Mouse (Mus musculus) spleen, adult 2 months (tissue): Measurements from ENCODE around the gene Trpm7.

Source experiments
- CTCF ChIP-seq: fragments of 200-500 bp; IDR thresholded peaks from 2 replicates; pipeline ENCODE4 v1.5.1; 2011; ENCODE audit warnings: mild to moderate bottlenecking, inconsistent platforms; ENCODE audit not compliant: insufficient read depth, insufficient read length, insufficient replicate concordance; ENCODE audit errors: extremely low read depth
- POLR2A ChIP-seq: fragments of 200-500 bp; IDR thresholded peaks from 2 replicates; pipeline ENCODE4 v1.6.1; 2011; ENCODE audit warnings: low read depth, low read length, inconsistent platforms

DNA sequence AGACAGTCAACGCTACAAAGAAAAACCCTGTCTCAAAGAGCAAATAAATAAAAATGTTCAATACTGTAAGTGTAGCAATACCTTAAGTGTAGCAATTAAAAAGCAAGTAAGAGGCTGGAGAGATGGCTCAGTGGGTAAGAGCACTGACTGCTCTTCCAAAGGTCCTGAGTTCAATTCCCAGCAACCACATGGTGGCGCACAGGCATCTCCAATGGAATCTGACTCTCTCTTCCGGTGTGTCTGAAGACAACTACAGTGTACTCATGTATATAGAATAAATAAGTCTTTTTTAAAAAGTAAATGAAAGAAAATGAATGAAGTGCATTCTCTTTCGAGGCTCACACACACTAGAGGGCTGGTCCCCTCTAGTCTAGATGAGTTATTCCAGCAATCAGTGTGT, 107.8 kb downstream of the Trpm7 start:
- no peak for TF ChIP-seq CTCF
- no peak for TF ChIP-seq POLR2A
